Mouse (Mus musculus) cerebellum, adult 18-20 months (tissue): ENCODE measurements around the gene Dll4.
A peak's percentile ranks its signal among the peaks of the same experiment; 100 is the strongest.

ENCODE experiments used
- DNase-seq, 2 experiments: peaks; one replicate each; pipeline ENCODE4 v3.0.0; 2021

Gene Dll4

GRCm38 (mm10) chr2:119335535-119335934, 10.0 kb downstream of the Dll4 start:
- DNase-seq: no peak

DNA sequence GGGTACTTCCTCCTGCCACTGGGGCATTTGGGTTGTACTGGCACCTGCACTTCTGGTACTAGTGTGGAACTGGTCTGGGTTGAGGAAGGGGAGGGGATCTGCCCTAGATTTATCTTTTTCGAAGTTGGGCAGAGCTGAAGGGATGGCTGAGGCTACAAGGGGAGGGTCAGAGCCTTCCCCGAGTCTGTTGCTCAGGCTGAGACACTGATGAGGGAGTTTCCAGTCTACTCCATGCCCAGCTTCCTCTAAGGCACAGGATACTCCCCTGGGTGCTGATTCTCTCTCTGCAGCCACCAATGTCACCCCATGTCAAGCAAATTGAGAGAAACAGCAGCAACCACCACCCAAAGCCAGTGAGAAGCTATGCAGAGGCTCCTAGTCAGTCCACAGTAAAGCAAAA, 10.4 kb downstream of the Dll4 start:
- DNase-seq: no peak

DNA sequence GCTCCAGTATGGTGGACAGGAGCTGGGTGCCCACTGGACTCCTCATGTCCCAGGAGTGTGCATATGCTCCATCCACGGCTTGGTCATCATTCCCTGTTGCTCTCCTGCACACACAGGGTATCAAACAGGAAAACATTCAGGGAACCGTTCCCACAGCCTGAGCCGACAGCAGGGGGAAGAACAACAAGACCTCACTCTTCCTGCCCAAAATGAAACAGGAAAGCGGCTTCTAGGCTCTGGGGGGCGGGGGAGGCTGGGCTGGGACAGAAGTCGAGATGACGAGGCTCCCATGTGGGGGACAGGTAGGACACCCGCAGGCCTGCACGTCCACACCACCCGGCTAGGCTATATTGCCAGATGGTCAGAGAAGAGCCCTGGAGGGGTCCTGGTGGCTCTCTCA, 10.9 kb downstream of the Dll4 start:
- DNase-seq: no peak

- peak; percentile 90 to 96 for DNase-seq
These were observed 12.1 kb downstream of the Dll4 start for GRCm38 (mm10) chr2:119337425-119338265.

- no peak for DNase-seq
These were observed 19.1 kb downstream of the Dll4 start for GRCm38 (mm10) chr2:119344537-119345138.

GRCm38 (mm10) chr2:119350555-119351486, 25.2 kb downstream of the Dll4 start, which contains the start of gene Chac1:
TSS of gene Chac1 (plus strand) at chr2:119351229.
- DNase-seq: peak; percentile 93 to 97

GRCm38 (mm10) chr2:119353707-119354106, 28.1 kb downstream of the Dll4 start:
- no peak for DNase-seq

- peak; percentile 88 to 90 for DNase-seq
These were observed 29.5 kb downstream of the Dll4 start for GRCm38 (mm10) chr2:119355089-119355488.

GRCm38 (mm10) chr2:119355651-119356050, 30.1 kb downstream of the Dll4 start:
- peak; percentile 89 to 92 for DNase-seq

DNA sequence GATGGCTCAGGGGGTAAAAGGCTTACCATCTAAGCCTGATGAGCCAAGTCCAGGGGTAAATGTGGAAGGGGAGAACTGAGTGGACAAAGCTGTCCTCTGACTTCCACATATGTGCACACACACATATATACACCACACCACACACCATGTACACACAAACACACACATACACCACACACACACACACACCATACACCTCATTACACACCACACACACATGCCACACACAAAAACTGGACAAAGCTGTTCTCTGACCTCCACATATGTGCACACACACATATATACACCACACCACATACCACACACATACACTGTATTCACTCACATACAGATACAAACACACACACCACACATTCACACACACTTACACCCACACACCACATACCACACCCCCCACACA, 30.7 kb downstream of the Dll4 start:
- no peak for DNase-seq

GRCm38 (mm10) chr2:119356805-119357204, 31.2 kb downstream of the Dll4 start:
- DNase-seq: no peak

GRCm38 (mm10) chr2:119358249-119358648, 32.7 kb downstream of the Dll4 start:
- DNase-seq: no peak

- no peak for DNase-seq
These were observed 34.2 kb downstream of the Dll4 start for GRCm38 (mm10) chr2:119359721-119360291.

GRCm38 (mm10) chr2:119364969-119365368, 39.4 kb downstream of the Dll4 start:
- DNase-seq: no peak

DNA sequence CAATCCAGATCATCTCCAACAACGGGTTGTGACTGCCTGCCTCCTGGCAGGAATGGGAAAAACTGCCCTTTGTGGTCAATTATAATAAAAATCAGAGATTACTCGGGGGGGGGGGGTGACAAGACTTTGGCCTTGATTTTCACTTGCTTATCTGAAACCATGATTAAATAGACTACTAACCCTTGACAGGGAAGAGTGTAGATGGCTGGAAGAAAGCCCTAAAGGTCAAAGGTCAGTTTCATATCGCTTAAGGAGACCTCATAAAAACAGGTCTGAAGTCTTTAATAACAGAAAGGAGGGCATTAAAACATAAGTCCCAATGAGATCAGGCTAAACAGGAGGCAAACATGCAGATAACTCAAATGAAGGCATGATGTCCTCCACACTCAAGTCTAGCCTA, 41.8 kb downstream of the Dll4 start:
- no peak for DNase-seq

DNA sequence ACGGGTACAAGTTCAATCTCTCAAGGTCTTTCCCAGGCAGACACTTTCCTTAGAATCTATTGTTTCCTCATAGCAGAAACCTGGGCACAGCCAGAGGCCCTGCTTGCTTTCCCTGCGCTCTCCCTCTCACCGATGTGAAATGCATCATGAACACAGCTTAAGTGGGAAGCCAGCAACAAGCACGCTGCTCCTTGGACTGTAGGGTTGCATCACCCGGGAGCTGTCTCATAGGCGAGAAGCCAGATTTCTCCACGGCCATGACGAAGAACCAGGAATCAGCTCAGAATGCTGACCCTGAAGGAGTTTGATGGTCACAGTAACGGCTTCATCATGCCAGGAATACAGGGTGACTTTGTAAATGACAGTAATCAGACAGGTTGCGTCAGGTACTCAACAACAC, 44.5 kb downstream of the Dll4 start:
- DNase-seq: no peak

DNA sequence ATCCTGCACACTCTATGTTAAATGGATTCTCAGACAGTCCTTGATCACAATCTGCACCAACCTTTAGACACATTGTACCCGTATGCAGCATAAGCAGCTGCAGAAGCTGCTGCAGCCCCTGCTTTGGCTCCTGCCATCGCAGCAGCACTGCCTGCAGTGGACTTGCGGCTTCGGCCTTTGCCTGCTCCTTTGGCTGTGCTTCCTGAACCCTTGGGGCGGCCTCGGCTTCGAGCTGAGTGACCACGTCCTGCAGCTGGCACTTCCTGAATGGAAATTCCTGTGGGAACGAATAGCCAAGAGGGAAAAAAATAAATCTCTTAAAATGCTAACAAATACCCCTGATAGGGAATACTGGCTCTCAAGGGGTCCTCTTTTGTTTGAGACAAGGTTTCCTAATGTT, 51.7 kb downstream of the Dll4 start:
- DNase-seq: no peak

DNA sequence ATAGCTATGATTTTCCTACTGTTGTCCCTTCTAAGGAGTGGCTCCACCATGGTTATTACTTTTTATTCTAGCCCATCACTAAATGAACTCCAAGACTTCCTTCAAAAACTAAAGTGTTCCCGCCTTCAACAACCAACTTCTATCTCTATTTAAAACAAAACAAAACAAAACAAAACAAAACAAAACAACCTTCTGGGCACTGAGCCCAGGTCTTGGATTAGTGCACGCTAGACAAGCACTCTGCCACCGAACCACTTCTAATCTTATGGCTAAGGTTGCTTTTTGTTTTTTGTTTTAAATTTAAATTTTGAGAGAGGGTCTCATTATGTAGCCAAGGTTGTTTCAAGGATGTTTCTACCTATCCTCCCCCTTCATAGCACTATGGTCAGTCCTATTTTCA, 52.2 kb downstream of the Dll4 start:
- DNase-seq: no peak

- no peak for DNase-seq
These were observed 53.9 kb downstream of the Dll4 start for GRCm38 (mm10) chr2:119379455-119379854.
